Mouse (Mus musculus): ENCODE results near the gene Slc6a3. TPM values are rescaled to one million over a fixed set of nuclear protein-coding genes. Genes with fewer than 3 reads are reported as not detected.
A peak's percentile ranks its signal among the peaks of the same experiment; 100 is the strongest.

Slc6a3 gene
- 0.09 and 0.17 TPM in 2 replicates for polyA plus RNA-seq (2012; rRNA removed)

GRCm38 (mm10) chr13:73536403-73536821, at the start of gene Slc6a3:
Gene Slc6a3 (plus strand): TSS chr13:73536747.
- Histone ChIP-seq H3K36me3 (ENCODE audit: control insufficient read depth, insufficient read depth, low read length) (no peaks in the 10 kb centered on the region), H3K27ac (ENCODE audit: insufficient read depth, low read depth, low read length) (no peak within 1 kb of the TSS), H3K27me3 (ENCODE audit: control insufficient read depth, insufficient read depth, low read length) (peaks cover 21% of the 10 kb centered on the region; the same call in 1 of the 2 replicates), H3K4me3 (ENCODE audit: low read depth, low read length) (peak within 1 kb of the TSS; percentile 49), H3K4me1 (ENCODE audit: control insufficient read depth, insufficient read depth, insufficient read length, low read length) (peaks cover 6% of the 10 kb centered on the region; the same call in 1 of the 2 replicates)
- under 1% methylated on average over 26 of the region's 26 CpGs for WGBS
- no peak for TF ChIP-seq CTCF (IDR thresholded peaks at IDR 0.05; ENCODE audit: extremely low read depth, insufficient read length, insufficient replicate concordance, low read depth, low read length)
- TF ChIP-seq POLR2A (IDR thresholded peaks at IDR 0.05; ENCODE audit: low read depth, low read length): no peak

GRCm38 (mm10) chr13:73488105-73488504, 48.4 kb upstream of the Slc6a3 start:
- Histone ChIP-seq H3K27ac (ENCODE audit: insufficient read depth, low read depth, low read length) (no peak overlapping the region), H3K4me3 (ENCODE audit: low read depth, low read length) (no peak overlapping the region), H3K36me3 (ENCODE audit: control insufficient read depth, insufficient read depth, low read length) (no peaks in the 10 kb centered on the region), H3K27me3 (ENCODE audit: control insufficient read depth, insufficient read depth, low read length) (no peaks in the 10 kb centered on the region), H3K4me1 (ENCODE audit: control insufficient read depth, insufficient read depth, insufficient read length, low read length) (peaks cover 8% of the 10 kb centered on the region; the same call in 1 of the 2 replicates)
- TF ChIP-seq POLR2A (IDR thresholded peaks at IDR 0.05; ENCODE audit: low read depth, low read length) (no peak), CTCF (IDR thresholded peaks at IDR 0.05; ENCODE audit: extremely low read depth, insufficient read length, insufficient replicate concordance, low read depth, low read length) (no peak)
- WGBS: 60% methylated on average over 3 of the region's 3 CpGs

- Histone ChIP-seq H3K36me3 (ENCODE audit: control insufficient read depth, insufficient read depth, low read length) (no peaks in the 10 kb centered on the region), H3K4me1 (ENCODE audit: control insufficient read depth, insufficient read depth, insufficient read length, low read length) (peaks cover 8% of the 10 kb centered on the region; the same call in 1 of the 2 replicates), H3K27me3 (ENCODE audit: control insufficient read depth, insufficient read depth, low read length) (no peaks in the 10 kb centered on the region), H3K27ac (ENCODE audit: insufficient read depth, low read depth, low read length) (no peak overlapping the region), H3K4me3 (ENCODE audit: low read depth, low read length) (no peak overlapping the region)
- WGBS: 72% methylated on average over 9 of the region's 9 CpGs
- TF ChIP-seq CTCF (IDR thresholded peaks at IDR 0.05; ENCODE audit: extremely low read depth, insufficient read length, insufficient replicate concordance, low read depth, low read length) (no peak), POLR2A (IDR thresholded peaks at IDR 0.05; ENCODE audit: low read depth, low read length) (no peak)
Measured at GRCm38 (mm10) chr13:73488707-73489106, 47.8 kb upstream of the Slc6a3 start.

GRCm38 (mm10) chr13:73489986-73490385, 46.6 kb upstream of the Slc6a3 start:
- Histone ChIP-seq H3K4me3 (ENCODE audit: low read depth, low read length) (no peak overlapping the region), H3K4me1 (ENCODE audit: control insufficient read depth, insufficient read depth, insufficient read length, low read length) (peaks cover 5% of the 10 kb centered on the region; the same call in 1 of the 2 replicates), H3K27ac (ENCODE audit: insufficient read depth, low read depth, low read length) (no peak overlapping the region), H3K27me3 (ENCODE audit: control insufficient read depth, insufficient read depth, low read length) (no peaks in the 10 kb centered on the region), H3K36me3 (ENCODE audit: control insufficient read depth, insufficient read depth, low read length) (no peaks in the 10 kb centered on the region)
- 80% methylated on average over 3 of the region's 3 CpGs for WGBS
- no peak for TF ChIP-seq CTCF (IDR thresholded peaks at IDR 0.05; ENCODE audit: extremely low read depth, insufficient read length, insufficient replicate concordance, low read depth, low read length)
- no peak for TF ChIP-seq POLR2A (IDR thresholded peaks at IDR 0.05; ENCODE audit: low read depth, low read length)

- H3K4me1 ChIP-seq (ENCODE audit: control insufficient read depth, insufficient read depth, insufficient read length, low read length): peaks cover 5% of the 10 kb centered on the region; the same call in 1 of the 2 replicates
- H3K27ac ChIP-seq (ENCODE audit: insufficient read depth, low read depth, low read length): no peak overlapping the region
- H3K4me3 ChIP-seq (ENCODE audit: low read depth, low read length): no peak overlapping the region
- WGBS: 57% methylated on average over 8 of the region's 8 CpGs
- H3K36me3 ChIP-seq (ENCODE audit: control insufficient read depth, insufficient read depth, low read length): no peaks in the 10 kb centered on the region
- H3K27me3 ChIP-seq (ENCODE audit: control insufficient read depth, insufficient read depth, low read length): no peaks in the 10 kb centered on the region
- TF ChIP-seq CTCF (IDR thresholded peaks at IDR 0.05; ENCODE audit: extremely low read depth, insufficient read length, insufficient replicate concordance, low read depth, low read length) (no peak), POLR2A (IDR thresholded peaks at IDR 0.05; ENCODE audit: low read depth, low read length) (no peak)
Measured at GRCm38 (mm10) chr13:73490564-73491170, 45.9 kb upstream of the Slc6a3 start.

- WGBS: 90% methylated on average over 4 of the region's 4 CpGs
- no peaks in the 10 kb centered on the region for H3K36me3 ChIP-seq (ENCODE audit: control insufficient read depth, insufficient read depth, low read length)
- peaks cover 2% of the 10 kb centered on the region; the same call in 1 of the 2 replicates for H3K4me1 ChIP-seq (ENCODE audit: control insufficient read depth, insufficient read depth, insufficient read length, low read length)
- TF ChIP-seq CTCF (IDR thresholded peaks at IDR 0.05; ENCODE audit: extremely low read depth, insufficient read length, insufficient replicate concordance, low read depth, low read length) (no peak), POLR2A (IDR thresholded peaks at IDR 0.05; ENCODE audit: low read depth, low read length) (no peak)
- H3K4me3 ChIP-seq (ENCODE audit: low read depth, low read length): no peak overlapping the region
- no peaks in the 10 kb centered on the region for H3K27me3 ChIP-seq (ENCODE audit: control insufficient read depth, insufficient read depth, low read length)
- no peak overlapping the region for H3K27ac ChIP-seq (ENCODE audit: insufficient read depth, low read depth, low read length)
Measured at GRCm38 (mm10) chr13:73493183-73493582, 43.4 kb upstream of the Slc6a3 start.

GRCm38 (mm10) chr13:73494528-73494927, 42.0 kb upstream of the Slc6a3 start:
- H3K36me3 ChIP-seq (ENCODE audit: control insufficient read depth, insufficient read depth, low read length): no peaks in the 10 kb centered on the region
- H3K27me3 ChIP-seq (ENCODE audit: control insufficient read depth, insufficient read depth, low read length): no peaks in the 10 kb centered on the region
- TF ChIP-seq CTCF (IDR thresholded peaks at IDR 0.05; ENCODE audit: extremely low read depth, insufficient read length, insufficient replicate concordance, low read depth, low read length) (no peak), POLR2A (IDR thresholded peaks at IDR 0.05; ENCODE audit: low read depth, low read length) (no peak)
- peaks cover 2% of the 10 kb centered on the region; the same call in 1 of the 2 replicates for H3K4me1 ChIP-seq (ENCODE audit: control insufficient read depth, insufficient read depth, insufficient read length, low read length)
- no peak overlapping the region for H3K27ac ChIP-seq (ENCODE audit: insufficient read depth, low read depth, low read length)
- 93% methylated on average over 9 of the region's 9 CpGs for WGBS
- H3K4me3 ChIP-seq (ENCODE audit: low read depth, low read length): no peak overlapping the region

All from small intestine, adult 2 months (tissue).